Mouse (Mus musculus) lung, postnatal 0 days (tissue): ENCODE measurements at regions not wholly inside any gene's neighbourhood (a gene's known extent, or its start where the extent isn't known, plus 50 kb on each side); places are given as distances from the start of the nearest gene placed in this dataset.

Source experiments
- CTCF ChIP-seq: IDR thresholded peaks from 2 replicates; pipeline ENCODE4 v1.5.1; 2016; ENCODE audit warnings: antibody characterized with exemption, mild to moderate bottlenecking
- EP300 ChIP-seq: IDR thresholded peaks from 2 replicates; pipeline ENCODE4 v1.6.1; 2016; ENCODE audit warnings: antibody characterized with exemption, mild to moderate bottlenecking, control low read depth

DNA sequence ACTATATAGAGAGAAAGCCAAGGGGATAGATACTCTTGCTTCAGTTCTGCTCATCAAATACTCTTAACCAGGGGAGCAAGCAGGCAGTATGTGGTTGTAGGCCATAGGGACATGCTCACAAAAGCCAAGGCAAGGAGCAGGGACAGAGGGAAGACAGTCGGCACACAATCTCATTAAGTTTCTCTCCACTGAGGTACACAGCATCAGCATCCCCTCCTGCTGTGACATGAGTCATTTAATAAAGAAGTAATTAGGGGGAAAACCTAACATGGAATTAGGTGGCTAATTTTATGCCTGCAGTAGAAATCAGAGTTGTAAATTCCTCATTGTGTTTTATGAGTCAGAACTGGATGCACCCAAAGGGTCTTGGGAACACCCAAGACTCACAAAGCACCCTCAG, 203.2 kb downstream of the Pdgfra start:
- no peak for TF ChIP-seq EP300
- TF ChIP-seq CTCF, result no peak
